Mouse (Mus musculus) lung, embryonic 14.5 days (tissue): ENCODE measurements around the gene St3gal3. TPM values are rescaled to one million over a fixed set of nuclear protein-coding genes. Genes with fewer than 3 reads are reported as not detected.

Source experiments
- ATAC-seq: fragments of 200-750 bp; cut with Nextera tagmentation; 2 replicates; pipeline ENCODE4 v1.8.0; 2017; ENCODE audit warnings: mild to moderate bottlenecking, moderate TSS enrichment, moderate library complexity; ENCODE audit not compliant: insufficient read depth
- DNase-seq: peaks from one replicate; pipeline ENCODE4 v3.0.0-alpha.2; 2015
- H3K27ac ChIP-seq: fragments of 300-500 bp; sonication (generic); 2 replicates; pipeline ENCODE4 v1.5.1; 2014; ENCODE audit warnings: low read depth, mild to moderate bottlenecking, moderate library complexity
- H3K27me3 ChIP-seq: fragments of 300-500 bp; sonication (generic); 2 replicates; pipeline ENCODE4 v1.6.1; 2014; ENCODE audit warnings: low read length, control low read depth; ENCODE audit not compliant: insufficient read depth
- H3K36me3 ChIP-seq: fragments of 300-500 bp; sonication (generic); 2 replicates; pipeline ENCODE4 v1.6.1; 2014; ENCODE audit warnings: control low read depth; ENCODE audit not compliant: insufficient read depth
- H3K4me1 ChIP-seq: fragments of 300-500 bp; sonication (generic); 2 replicates; pipeline ENCODE4 v1.6.1; 2014; ENCODE audit warnings: antibody characterized with exemption, control low read depth; ENCODE audit not compliant: insufficient read depth
- H3K4me2 ChIP-seq: fragments of 300-500 bp; sonication (generic); 2 replicates; pipeline ENCODE4 v1.6.1; 2014; ENCODE audit warnings: mild to moderate bottlenecking
- H3K4me3 ChIP-seq: fragments of 300-500 bp; sonication (generic); 2 replicates; pipeline ENCODE4 v1.5.1; 2014; ENCODE audit warnings: low read depth, low read length
- H3K9ac ChIP-seq: fragments of 300-500 bp; sonication (generic); 2 replicates; pipeline ENCODE4 v1.6.1; 2014
- H3K9me3 ChIP-seq: fragments of 300-500 bp; sonication (generic); 2 replicates; pipeline ENCODE4 v1.6.1; 2016; ENCODE audit warnings: low read depth, low read length, control low read depth
- CTCF ChIP-seq: IDR thresholded peaks from 2 replicates; pipeline ENCODE4 v1.5.1; 2016; ENCODE audit warnings: antibody characterized with exemption, low read depth
- WGBS: fragments of 180-500 bp; shearing (Covaris S2); extraction: QIAGEN DNeasy Blood & Tissue Kit; methylation state at CpG from one replicate; pipeline ENCODE4 v1.1.7; 2014; 5-methylcytosine and 5-hydroxymethylcytosine counted together
- polyA plus RNA-seq: library from polyadenylated mRNA; unstranded; fragments of >200 nt; fragmentation: Nextera tagmentation; extraction: Ambion mirVana; gene quantifications from 2 replicates; pipeline ENCODE4 v1.2.1, GENCODE M21; 2014

Gene St3gal3
- polyA plus RNA-seq, 1 experiment from 2014 or later: 6.3 TPM

- no peak overlapping the region for H3K27ac ChIP-seq
- no peak overlapping the region for H3K4me3 ChIP-seq
- H3K9me3 ChIP-seq: no peaks in the 10 kb centered on the region
- H3K4me1 ChIP-seq: no peaks in the 10 kb centered on the region
- no peak for ATAC-seq
- no peak overlapping the region for H3K9ac ChIP-seq
- H3K4me2 ChIP-seq: no peak overlapping the region
- H3K27me3 ChIP-seq: no peaks in the 10 kb centered on the region
- DNase-seq: no peak
- 76% methylated on average over 4 of the region's 4 CpGs for WGBS
- TF ChIP-seq CTCF: no peak
- no peaks in the 10 kb centered on the region for H3K36me3 ChIP-seq
These were observed 112.3 kb downstream of the St3gal3 start for GRCm38 (mm10) chr4:118022406-118022805.

GRCm38 (mm10) chr4:118019640-118020039 is 115.1 kb downstream of the St3gal3 start:
- no peaks in the 10 kb centered on the region; the same call in 1 of the 2 replicates for H3K4me1 ChIP-seq
- H3K36me3 ChIP-seq: no peaks in the 10 kb centered on the region
- H3K4me2 ChIP-seq: no peak overlapping the region
- ATAC-seq (no peak), DNase-seq (no peak)
- no peak overlapping the region for H3K9ac ChIP-seq
- H3K9me3 ChIP-seq: no peaks in the 10 kb centered on the region
- WGBS: 76% methylated on average over 8 of the region's 8 CpGs
- no peak overlapping the region for H3K27ac ChIP-seq
- no peaks in the 10 kb centered on the region for H3K27me3 ChIP-seq
- TF ChIP-seq CTCF: no peak
- no peak overlapping the region for H3K4me3 ChIP-seq

GRCm38 (mm10) chr4:118019218-118019617 is 115.5 kb downstream of the St3gal3 start:
- ATAC-seq: no peak
- Histone ChIP-seq H3K27ac (no peak overlapping the region), H3K9ac (no peak overlapping the region), H3K27me3 (no peaks in the 10 kb centered on the region), H3K4me3 (no peak overlapping the region), H3K4me2 (no peak overlapping the region), H3K9me3 (no peaks in the 10 kb centered on the region), H3K36me3 (no peaks in the 10 kb centered on the region), H3K4me1 (no peaks in the 10 kb centered on the region; the same call in 1 of the 2 replicates)
- WGBS: 70% methylated on average over 5 of the region's 5 CpGs
- TF ChIP-seq CTCF: no peak
- no peak for DNase-seq

- no peak overlapping the region for H3K4me3 ChIP-seq
- ATAC-seq (no peak), DNase-seq (no peak)
- WGBS: 79% methylated on average over 16 of the region's 16 CpGs
- H3K4me1 ChIP-seq: no peaks in the 10 kb centered on the region; the same call in 1 of the 2 replicates
- H3K27ac ChIP-seq: no peak overlapping the region
- no peaks in the 10 kb centered on the region for H3K9me3 ChIP-seq
- no peak for TF ChIP-seq CTCF
- H3K9ac ChIP-seq: no peak overlapping the region
- no peaks in the 10 kb centered on the region for H3K36me3 ChIP-seq
- no peaks in the 10 kb centered on the region for H3K27me3 ChIP-seq
- H3K4me2 ChIP-seq: no peak overlapping the region
These were observed 117.5 kb downstream of the St3gal3 start for GRCm38 (mm10) chr4:118017021-118017805.

- Histone ChIP-seq H3K4me3 (no peak overlapping the region), H3K9ac (no peak overlapping the region), H3K9me3 (no peaks in the 10 kb centered on the region), H3K27me3 (no peaks in the 10 kb centered on the region), H3K4me1 (no peaks in the 10 kb centered on the region; the same call in 1 of the 2 replicates), H3K36me3 (no peaks in the 10 kb centered on the region), H3K4me2 (no peak overlapping the region), H3K27ac (no peak overlapping the region)
- no peak for DNase-seq
- no peak for ATAC-seq
- TF ChIP-seq CTCF: no peak
- WGBS: 55% methylated on average over 10 of the region's 10 CpGs
These were observed 118.3 kb downstream of the St3gal3 start for GRCm38 (mm10) chr4:118016323-118016911.

GRCm38 (mm10) chr4:118015636-118016035 is 119.1 kb downstream of the St3gal3 start:
- no peak overlapping the region for H3K4me2 ChIP-seq
- no peaks in the 10 kb centered on the region for H3K36me3 ChIP-seq
- H3K4me3 ChIP-seq: no peak overlapping the region
- no peaks in the 10 kb centered on the region for H3K27me3 ChIP-seq
- 47% methylated on average over 6 of the region's 6 CpGs for WGBS
- ATAC-seq (no peak; the same call in 1 of the 2 replicates), DNase-seq (no peak)
- no peak for TF ChIP-seq CTCF
- no peaks in the 10 kb centered on the region; the same call in 1 of the 2 replicates for H3K4me1 ChIP-seq
- no peaks in the 10 kb centered on the region for H3K9me3 ChIP-seq
- no peak overlapping the region for H3K27ac ChIP-seq
- H3K9ac ChIP-seq: no peak overlapping the region

GRCm38 (mm10) chr4:118015126-118015525 is 119.6 kb downstream of the St3gal3 start:
- H3K4me1 ChIP-seq: no peaks in the 10 kb centered on the region; the same call in 1 of the 2 replicates
- no peaks in the 10 kb centered on the region for H3K27me3 ChIP-seq
- H3K27ac ChIP-seq: no peak overlapping the region
- H3K4me3 ChIP-seq: no peak overlapping the region
- no peak overlapping the region for H3K9ac ChIP-seq
- no peaks in the 10 kb centered on the region for H3K9me3 ChIP-seq
- ATAC-seq (no peak), DNase-seq (no peak)
- no peaks in the 10 kb centered on the region for H3K36me3 ChIP-seq
- 86% methylated on average over 11 of the region's 11 CpGs for WGBS
- no peak overlapping the region for H3K4me2 ChIP-seq
- TF ChIP-seq CTCF: no peak
